Mouse (Mus musculus): ENCODE data around the gene Tmprss13.

Tmprss13 gene

DNA sequence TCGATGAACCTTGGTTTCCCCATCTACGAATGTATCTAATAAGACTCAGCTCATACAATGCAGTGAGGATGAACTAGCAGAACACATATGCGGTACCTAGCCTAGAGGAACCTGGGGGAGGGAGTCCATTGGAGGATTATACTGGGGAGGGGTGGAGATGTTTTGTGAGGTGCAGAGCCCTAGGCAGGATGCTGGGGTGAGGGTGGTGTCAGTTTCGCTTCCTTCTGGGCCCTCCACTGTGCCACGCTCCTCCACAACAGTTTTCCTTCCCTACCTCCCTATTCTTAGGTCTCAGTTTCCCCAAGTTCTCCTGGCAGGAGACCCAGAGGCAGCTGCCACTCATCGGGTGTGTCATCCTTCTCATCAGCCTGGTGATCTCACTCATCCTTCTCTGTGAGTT lies 10.7 kb downstream of the Tmprss13 start:
- in situ Hi-C loops (cut with MboI, MseI): no loop called here

DNA sequence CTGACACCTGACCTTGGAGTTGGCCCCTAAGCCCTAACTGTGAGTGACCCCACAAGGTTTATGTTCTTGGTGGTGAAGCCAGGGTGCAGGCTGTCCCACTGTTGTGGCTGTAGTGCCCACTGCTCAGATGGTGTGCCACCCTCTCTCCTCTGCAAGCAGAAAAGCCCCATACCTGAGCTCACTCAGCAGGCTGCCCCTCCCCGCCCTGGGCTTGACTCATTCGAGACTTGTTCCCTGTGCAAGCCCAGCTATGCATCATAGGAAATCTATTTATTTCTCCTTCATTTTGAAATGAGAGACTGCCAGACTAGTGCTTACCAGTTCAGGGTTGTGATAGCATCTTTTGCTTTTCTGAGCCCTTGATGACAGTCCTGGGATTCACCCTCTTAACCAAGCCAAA lies 18.5 kb downstream of the Tmprss13 start:
- in situ Hi-C loops (cut with MboI, MseI): no loop called here

- in situ Hi-C loops (cut with MboI, MseI): no loop called here
Measured at GRCm38 (mm10) chr9:45343066-45343465, 24.2 kb downstream of the Tmprss13 start.

DNA sequence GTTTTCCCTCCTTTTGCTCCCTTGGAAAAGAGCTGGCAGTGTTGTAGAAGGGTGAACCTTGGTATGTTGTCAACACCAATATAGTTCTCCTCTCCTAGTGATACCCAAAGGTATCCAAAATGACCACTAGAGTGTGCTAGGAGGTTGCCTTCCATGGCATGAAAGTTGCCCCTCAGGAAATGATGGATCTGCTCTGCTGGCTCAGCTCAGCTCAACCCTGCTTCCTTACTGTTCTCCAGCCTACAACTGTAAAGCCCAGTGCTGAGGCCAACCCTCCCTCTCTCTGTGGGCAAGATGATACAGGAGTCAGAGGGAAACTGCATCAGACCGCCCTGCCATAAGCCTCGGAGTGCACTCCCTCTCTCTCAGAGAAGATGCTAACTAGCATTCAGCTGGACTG lies 26.6 kb downstream of the Tmprss13 start:
- in situ Hi-C loops (cut with MboI, MseI): no loop called here

DNA sequence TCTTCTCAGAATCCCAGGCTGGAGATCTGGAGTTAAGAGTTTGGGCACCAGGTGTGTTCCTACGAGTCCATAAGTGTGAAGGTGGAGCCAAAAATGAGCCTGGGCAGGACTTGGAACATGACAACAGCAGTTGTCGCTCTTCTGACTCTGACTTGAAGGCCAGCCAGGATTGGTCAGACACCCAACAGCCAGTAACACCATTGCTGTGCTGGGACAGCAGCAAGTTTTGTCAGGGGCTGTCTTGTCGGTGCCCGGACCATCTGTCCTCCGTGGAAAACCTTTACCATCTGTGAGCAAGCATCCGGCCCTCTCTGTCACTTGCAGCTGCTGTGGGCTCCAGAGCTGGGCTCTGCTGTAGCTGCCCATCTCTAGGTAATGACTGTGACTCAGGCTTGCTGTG lies 27.4 kb downstream of the Tmprss13 start:
- in situ Hi-C loops (cut with MboI, MseI): no loop called here

- in situ Hi-C loops (cut with MboI, MseI): no loop called here
Measured at GRCm38 (mm10) chr9:45348560-45348959, 29.7 kb downstream of the Tmprss13 start.

DNA sequence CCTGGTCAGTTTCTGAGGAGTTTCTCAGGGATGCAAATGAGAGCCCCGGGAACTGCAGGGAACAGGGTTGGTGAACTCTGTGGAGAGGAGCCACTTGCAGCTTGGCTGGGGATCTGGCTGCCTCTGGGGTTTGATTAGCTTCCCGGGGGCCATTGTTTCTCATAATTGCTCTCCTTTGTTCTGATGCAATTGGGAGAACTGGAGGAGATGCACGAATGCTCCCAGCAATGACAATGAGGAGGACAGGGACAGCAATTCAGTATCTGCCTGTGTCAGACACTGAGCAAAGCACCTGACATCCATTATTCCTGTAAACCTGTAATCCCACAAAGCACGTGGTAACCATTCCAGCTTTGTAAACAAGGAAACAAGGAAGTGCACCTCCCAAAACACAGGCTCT lies 30.3 kb downstream of the Tmprss13 start:
- in situ Hi-C loops (cut with MboI, MseI): no loop called here

GRCm38 (mm10) chr9:45349851-45350250 lies 31.0 kb downstream of the Tmprss13 start:
- in situ Hi-C loops (cut with MboI, MseI): loop anchor here in 1 of 2 experiments (25.0 kb wide), 1 partner anchor 1637 kb away; the partner anchor contains the start of gene Gm4791

GRCm38 (mm10) chr9:45355192-45355591 lies 36.3 kb downstream of the Tmprss13 start:
- in situ Hi-C loops (cut with MboI, MseI): loop anchor here in 1 of 2 experiments (25.0 kb wide), 1 partner anchor 1632 kb away; the partner anchor contains the start of gene Gm4791

- in situ Hi-C loops (cut with MboI, MseI): loop anchor here in 1 of 2 experiments (25.0 kb wide), 1 partner anchor 1629 kb away; the partner anchor contains the start of gene Gm4791
Measured at GRCm38 (mm10) chr9:45358356-45358755, 39.5 kb downstream of the Tmprss13 start.

DNA sequence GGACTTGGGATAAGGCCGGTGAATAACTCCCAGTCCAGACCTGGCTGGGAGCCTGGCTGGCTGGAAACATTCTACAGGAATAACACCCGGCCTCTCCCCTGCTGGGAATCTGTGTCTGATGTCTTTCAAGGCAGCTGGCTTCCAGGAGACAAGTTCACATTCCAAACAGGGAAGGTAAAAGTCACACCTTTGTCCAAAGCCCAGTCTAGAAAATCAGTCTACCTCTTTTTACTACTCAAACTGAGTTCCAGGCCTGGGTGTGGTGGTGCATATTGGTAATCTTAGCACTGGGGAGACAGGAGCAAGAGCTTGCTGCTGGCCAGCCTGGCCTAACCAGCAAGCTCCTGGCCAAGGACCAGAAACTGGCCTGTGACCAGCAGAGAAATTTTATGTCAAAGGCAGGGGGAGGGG lies 43.2 kb downstream of the Tmprss13 start:
- in situ Hi-C loops (cut with MboI, MseI): loop anchor here in 1 of 2 experiments (25.0 kb wide), 1 partner anchor 1625 kb away; the partner anchor contains the start of gene Gm4791

DNA sequence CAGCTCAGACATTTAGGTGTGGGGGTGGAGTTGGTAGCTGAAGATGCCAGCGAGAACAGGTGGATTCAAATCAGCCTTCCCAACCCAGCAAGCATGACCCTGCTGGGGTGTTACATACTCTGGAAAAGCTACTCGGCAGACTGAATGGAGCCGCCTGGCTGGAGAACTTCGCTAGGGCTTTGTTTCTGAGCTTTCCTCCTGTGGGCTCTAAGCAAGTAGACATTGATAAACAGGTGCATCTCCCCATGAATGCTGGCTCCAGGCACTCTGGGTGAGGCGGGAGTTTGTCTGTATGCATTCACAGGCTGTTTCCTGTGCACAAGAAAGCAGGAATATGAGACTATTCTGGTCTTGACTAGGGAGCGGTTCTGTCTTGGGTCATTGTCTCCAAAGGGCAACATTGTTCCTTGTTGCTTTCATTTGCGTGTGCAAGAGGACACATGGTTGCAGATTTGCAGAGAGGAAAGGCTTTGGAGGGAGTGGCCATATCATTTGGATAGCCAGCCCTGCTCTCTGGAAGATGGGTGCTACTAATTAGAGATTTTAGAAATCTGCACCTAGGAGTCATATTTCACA lies 44.8 kb downstream of the Tmprss13 start:
- in situ Hi-C loops (cut with MboI, MseI): loop anchor here in 1 of 2 experiments (25.0 kb wide), 1 partner anchor 1624 kb away; the partner anchor contains the start of gene Gm4791

- in situ Hi-C loops (cut with MboI, MseI): loop anchor here in 1 of 2 experiments (25.0 kb wide), 1 partner anchor 1620 kb away; the partner anchor contains the start of gene Gm4791
Measured at GRCm38 (mm10) chr9:45367716-45368115, 48.8 kb downstream of the Tmprss13 start.

DNA sequence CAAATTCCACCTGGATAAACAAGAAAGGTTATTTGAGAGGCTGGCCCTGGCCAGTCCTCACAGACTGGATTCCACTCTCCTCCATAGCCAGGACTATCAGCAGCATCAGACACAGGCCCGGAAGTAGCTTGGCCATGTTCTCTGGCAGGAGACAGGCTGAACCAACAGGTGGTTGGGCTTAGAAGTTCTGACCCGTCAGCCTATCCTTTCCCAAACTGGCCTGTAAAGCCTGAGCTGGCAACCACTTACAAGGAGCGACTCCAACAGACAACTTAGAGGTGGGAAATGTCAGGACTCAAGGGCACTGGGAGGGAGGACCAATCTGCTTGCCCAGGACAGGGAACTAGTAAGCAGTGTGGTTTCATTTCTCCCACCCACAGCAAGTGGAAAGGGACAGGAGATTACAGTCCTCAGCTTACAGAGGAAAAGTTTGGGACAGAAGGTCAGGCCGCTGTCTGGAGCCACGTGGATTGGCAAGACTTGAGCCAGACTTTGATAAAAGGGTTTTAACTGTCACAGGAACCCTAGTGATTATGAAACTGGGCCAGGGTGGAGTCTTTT lies 49.5 kb downstream of the Tmprss13 start:
- in situ Hi-C loops (cut with MboI, MseI): loop anchor here in 1 of 2 experiments (25.0 kb wide), 1 partner anchor 1619 kb away; the partner anchor contains the start of gene Gm4791

GRCm38 (mm10) chr9:45370117-45370561 lies 51.2 kb downstream of the Tmprss13 start, which contains the start of gene Fxyd6:
Fxyd6 (plus strand) TSS chr9:45370185.
- in situ Hi-C loops (cut with MboI, MseI): loop anchor here in 1 of 2 experiments (25.0 kb wide), 1 partner anchor 1617 kb away; the partner anchor contains the start of gene Gm4791

- in situ Hi-C loops (cut with MboI, MseI): loop anchor here in 1 of 2 experiments (25.0 kb wide), 1 partner anchor 1617 kb away; the partner anchor contains the start of gene Gm4791
Measured at GRCm38 (mm10) chr9:45370616-45371336, 51.9 kb downstream of the Tmprss13 start.

GRCm38 (mm10) chr9:45371337-45371707 lies 52.4 kb downstream of the Tmprss13 start:
- in situ Hi-C loops (cut with MboI, MseI): loop anchor here in 1 of 2 experiments (25.0 kb wide), 1 partner anchor 1616 kb away; the partner anchor contains the start of gene Gm4791

- in situ Hi-C loops (cut with MboI, MseI): loop anchor here in 1 of 2 experiments (25.0 kb wide), 1 partner anchor 1613 kb away; the partner anchor contains the start of gene Gm4791
Measured at GRCm38 (mm10) chr9:45373896-45374295, 55.0 kb downstream of the Tmprss13 start.

- in situ Hi-C loops (cut with MboI, MseI): loop anchor here in 1 of 2 experiments (25.0 kb wide), 1 partner anchor 1612 kb away; the partner anchor contains the start of gene Gm4791
Measured at GRCm38 (mm10) chr9:45374988-45375502, 56.1 kb downstream of the Tmprss13 start.

DNA sequence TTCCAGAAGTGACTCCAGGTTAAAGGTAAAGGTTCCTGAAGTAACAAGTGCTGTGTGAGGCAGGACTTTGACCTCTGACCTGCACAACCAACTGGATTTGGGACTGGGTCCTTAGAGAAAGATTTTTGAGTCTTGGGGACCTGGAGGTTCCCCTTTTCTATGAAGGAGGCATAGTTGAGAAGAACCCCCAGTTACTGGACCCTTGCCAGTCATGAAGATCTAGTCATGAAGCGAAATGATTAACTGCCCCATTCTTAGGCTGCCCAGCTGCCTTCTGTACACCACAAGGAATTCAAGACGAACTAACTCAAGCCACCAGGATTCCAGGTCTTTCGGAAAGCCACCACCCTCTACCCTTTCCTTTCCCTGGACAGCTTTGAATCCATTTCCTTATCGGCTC lies 57.5 kb downstream of the Tmprss13 start:
- in situ Hi-C loops (cut with MboI, MseI): no loop called here

DNA sequence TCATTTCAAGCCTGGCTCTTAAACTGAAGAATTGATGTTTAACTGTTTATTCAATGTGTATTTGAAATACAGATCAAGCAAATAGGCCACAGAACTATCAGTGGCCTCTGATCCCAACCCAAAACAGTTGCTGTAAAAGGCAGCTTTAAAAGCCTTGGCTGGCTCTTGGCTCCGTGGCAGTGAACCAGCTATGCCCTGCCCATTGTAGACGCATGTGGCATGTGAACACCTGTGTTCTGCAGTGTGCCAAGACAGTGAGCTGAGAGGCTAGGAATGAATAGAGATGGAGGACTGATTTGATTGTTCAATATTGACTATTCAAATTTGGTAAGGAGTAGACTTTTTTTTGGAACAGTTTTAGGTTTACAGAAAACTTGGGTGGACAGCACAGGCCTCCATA lies 58.0 kb downstream of the Tmprss13 start:
- in situ Hi-C loops (cut with MboI, MseI): no loop called here

Data from T-helper 17 cell (primary cell).